Mouse (Mus musculus) hematopoietic stem cell, adult 5-6 weeks (primary cell): ENCODE results near the gene B4galnt2. TPM values are rescaled to one million over a fixed set of nuclear protein-coding genes. Genes with fewer than 3 reads are reported as not detected.

Source experiments
- ATAC-seq, 2 experiments: fragments of 125-278 bp in 1 of 2; replicated peaks in 1 of 2; 2 replicates each; pipeline ENCODE4 v1.8.0; 2016 to 2017; ENCODE audit warnings: inconsistent platforms in 2 of 2, mild to moderate bottlenecking in 2 of 2, moderate number of reproducible peaks in 2 of 2, low read depth in 1 of 2, moderate TSS enrichment in 1 of 2; ENCODE audit not compliant: low FRiP score in 2 of 2, poor library complexity in 2 of 2, severe bottlenecking in 2 of 2, insufficient read depth in 1 of 2, low TSS enrichment in 1 of 2
- total RNA-seq: library from RNA; stranded (forward); fragments of 172-1452, 232-1000 nt; gene quantifications from 2 replicates; pipeline ENCODE4 v1.2.3, GENCODE M21; 2017

The B4galnt2 gene
- total RNA-seq, 1 experiment from 2014 or later = 1.3 TPM

DNA sequence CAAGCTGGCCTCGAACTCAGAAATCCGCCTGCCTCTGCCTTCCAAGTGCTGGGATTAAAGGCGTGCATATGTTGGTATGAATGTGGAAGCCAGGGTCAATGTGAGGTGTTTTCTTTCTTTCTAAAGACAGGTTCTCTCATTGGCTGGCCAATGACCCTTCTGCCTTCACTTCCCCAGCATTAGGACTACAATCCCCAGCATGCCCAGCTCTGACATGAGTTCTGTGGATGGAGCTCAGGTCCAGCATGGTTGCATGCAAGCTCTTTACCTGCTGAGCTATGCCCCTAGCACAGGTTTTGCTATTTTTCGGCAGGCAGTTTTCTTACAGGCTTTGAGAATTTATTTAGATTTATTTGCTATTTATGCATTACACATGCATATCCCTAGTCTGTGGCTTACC lies 57.4 kb downstream of the B4galnt2 start:
- no peak for ATAC-seq

- 0 out of 4 replicates have a peak, but pooled peaks of 1 of the 2 experiments have one; percentile 29 for ATAC-seq
These were observed 61.0 kb downstream of the B4galnt2 start for GRCm38 (mm10) chr11:95853684-95854083.

- ATAC-seq = no peak
These were observed 63.8 kb downstream of the B4galnt2 start for GRCm38 (mm10) chr11:95850898-95851297.

- ATAC-seq = no peak
These were observed 69.8 kb downstream of the B4galnt2 start for GRCm38 (mm10) chr11:95844935-95845334.

DNA sequence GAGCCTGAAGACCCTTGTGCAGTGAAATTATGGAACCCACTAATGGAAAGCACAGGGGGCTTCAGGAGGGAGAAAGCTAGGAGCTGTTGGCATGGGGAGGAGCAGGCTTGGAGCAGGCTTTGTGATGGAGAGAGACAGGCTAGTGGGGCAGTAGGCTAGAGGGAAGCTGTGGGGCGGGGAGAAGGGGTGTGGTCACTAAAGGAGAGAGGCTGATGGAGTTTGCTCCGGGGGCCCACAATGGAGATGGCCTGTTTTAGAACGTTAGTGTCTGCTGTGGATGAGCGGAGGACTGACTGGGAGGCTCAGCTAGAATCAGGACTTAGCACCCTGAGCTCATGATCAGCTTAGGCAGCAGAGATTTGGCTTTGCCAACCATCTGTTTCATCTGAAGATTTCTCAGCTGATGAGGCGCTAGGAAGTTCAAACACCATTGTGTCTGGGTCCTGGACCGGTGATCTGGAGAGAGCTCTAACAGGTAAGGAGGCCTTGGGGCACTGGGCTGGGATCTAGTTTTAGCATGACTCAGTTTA lies 71.2 kb downstream of the B4galnt2 start:
- ATAC-seq = no peak

DNA sequence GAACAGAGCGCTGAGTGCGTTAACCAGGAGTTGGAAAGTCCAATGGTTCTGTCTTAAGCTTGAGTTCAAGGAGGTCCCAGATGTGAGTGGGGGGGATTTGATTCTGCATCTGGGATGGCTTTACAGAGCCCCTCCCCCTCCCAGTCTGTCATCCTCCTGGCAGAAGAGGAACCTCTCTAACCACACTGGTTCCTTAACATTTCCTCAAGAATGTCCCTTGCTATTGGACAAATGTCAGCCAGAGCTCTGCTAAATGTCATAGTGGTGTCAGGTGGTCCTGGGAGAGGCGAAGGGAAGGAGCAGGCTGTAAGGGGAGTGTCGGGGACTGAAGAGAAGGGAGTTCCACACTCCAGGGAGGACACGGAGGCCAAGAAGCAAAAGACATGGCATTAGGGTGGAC lies 71.7 kb downstream of the B4galnt2 start:
- peak; percentile 18 to 33 for ATAC-seq

DNA sequence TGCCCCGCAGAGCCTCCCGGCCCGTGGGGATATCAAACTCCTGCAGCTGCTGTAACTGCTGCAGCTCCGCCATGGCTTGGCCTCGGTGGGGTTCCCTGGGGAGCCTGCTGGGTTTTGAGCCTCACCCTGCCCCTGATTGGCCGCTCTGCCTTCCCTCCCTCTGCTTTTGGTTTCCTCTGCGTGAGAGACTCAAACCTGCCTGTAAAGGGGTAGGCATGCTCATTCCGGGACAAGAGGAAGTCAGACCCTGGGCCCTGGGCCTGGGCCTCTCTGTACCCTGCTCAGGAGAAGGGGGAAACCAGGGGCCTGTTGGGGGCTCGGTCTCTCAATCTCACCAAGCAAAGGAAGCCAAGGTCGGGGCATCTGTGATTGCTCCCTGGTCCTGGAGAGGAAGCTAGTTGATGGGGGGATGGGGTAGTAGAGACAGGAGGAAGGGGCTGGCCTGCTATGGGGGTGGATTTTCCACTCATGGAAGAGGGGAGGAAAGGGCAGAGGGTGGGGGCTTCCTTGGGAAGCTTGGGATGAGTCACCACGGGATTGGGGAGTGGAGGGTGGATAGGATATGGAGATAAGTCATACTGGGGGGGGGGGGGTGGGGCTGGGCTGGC lies 72.5 kb downstream of the B4galnt2 start, which contains the start of gene Abi3:
TSS of gene Abi3 (minus strand) at position 403 of the 608 bp plus-strand sequence.
- ATAC-seq = peak; percentile 47 to 73

DNA sequence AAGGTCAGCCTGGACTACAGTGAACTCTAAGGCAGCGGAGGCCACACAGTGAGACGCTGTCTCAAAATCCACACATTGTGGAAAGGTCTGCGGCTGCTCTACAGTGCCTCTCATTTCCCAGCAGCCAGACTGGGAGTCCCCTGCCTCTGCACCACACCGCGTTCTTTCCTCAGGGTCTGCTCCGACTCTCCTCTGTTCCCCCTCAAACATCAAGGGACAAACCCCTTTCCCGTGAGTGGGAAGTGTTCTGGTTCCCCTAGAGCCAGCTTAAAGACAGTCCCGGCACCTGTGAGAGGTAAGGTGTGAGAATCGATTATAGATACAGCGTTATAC lies 73.2 kb downstream of the B4galnt2 start:
- no peak for ATAC-seq

- no peak for ATAC-seq
These were observed 73.8 kb downstream of the B4galnt2 start for GRCm38 (mm10) chr11:95840694-95841497.

DNA sequence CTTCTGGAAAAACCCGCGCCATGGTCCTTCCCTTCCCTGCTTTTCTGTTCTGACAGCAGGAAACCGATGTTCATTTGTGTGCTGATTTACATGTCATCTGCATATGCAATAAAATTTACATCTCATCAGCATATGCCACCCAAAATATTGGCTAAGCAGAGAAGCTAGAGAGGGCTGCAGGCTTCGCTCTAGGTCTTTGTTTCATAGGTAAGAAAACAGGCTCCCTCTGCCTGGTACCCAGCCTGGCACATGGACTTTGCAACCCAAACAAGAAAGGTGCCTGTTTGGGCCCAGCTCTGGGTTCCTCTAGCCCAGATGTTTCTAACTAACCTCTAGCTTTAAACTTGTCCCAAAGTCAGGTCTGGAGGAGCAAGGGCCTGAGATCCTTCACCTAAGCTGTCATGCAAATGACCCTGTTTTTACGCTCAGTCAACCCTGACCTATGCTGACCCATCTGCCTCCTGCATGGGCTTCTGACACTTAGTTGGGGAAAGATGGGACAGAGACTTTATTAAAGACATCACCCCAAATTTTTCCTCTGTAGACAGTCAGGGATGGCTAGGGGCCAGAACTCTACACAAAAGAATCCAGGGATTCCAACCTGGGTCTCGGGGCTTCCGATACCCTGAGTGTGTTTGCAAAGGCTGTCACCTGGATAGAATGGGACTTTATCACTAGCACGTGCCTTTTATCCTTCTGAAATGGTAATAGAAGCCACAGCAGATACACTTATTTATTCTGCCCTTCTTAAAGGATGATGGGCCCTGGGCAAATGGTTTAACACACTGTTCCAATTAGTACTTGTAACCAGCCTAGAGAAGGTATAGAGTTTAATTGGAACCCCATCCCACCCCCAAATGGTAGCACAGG lies 75.5 kb downstream of the B4galnt2 start:
- ATAC-seq = no peak

DNA sequence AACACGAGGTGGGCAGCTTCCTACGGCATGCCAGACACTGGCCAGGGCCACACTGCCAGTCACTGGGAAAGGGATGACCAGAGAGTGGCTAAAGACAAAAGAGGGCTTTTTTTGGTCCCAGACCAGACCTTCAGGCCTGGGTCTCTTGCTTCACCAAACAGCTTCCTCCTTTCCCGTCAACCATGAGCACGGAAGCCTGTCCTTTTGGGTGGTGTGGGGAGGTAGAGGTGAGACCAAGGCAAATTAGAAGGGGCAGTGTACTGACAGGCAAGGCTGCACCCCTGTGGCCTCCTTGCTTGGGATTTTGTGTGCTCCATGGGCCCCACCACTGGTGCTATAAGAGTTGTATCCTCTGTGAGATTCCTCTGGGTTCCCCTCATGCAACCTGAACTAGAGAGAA lies 76.1 kb downstream of the B4galnt2 start:
- no peak for ATAC-seq

DNA sequence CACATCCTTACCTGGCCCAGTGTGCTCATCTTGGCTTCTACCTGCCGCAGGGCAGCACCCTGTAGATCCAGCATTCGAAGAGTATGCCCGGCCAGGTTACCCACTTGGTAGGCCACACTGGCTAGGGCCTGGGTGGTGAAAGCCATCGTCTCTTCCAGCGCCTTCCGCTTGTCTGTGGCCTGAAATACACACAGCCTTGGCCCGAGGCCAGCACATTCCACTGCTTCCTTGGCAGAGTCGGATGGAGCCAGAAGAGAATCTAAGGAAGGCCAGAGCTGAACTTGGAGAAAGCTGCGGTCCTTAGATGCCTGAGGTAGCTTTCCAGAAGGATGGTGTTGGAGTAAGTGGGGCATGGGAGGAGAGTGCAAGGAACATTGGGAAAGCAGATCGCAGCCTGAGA lies 77.6 kb downstream of the B4galnt2 start, which contains the start of gene Gngt2:
TSS of gene Gngt2 (plus strand) at position 158 of the 400 bp plus-strand sequence.
- no peak for ATAC-seq

DNA sequence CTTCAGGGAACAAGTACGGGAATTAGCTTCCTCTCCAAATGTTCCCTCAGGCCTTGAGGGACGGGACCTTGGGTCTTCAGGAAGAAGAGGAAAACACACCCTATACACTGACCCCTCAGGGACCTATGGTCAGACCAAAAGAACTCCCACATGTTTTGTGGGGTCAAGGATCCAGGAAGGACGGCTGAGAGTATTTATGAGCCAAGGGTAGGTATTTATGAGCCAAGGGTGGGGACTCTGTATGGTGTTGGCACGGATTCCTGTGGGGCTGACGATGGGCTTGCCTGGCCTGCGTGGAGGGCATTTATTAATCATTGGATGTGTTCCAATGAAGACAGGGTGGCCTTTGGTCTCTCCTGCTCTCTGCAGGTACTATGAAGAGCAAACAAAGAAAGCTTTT lies 78.3 kb downstream of the B4galnt2 start:
- no peak for ATAC-seq

DNA sequence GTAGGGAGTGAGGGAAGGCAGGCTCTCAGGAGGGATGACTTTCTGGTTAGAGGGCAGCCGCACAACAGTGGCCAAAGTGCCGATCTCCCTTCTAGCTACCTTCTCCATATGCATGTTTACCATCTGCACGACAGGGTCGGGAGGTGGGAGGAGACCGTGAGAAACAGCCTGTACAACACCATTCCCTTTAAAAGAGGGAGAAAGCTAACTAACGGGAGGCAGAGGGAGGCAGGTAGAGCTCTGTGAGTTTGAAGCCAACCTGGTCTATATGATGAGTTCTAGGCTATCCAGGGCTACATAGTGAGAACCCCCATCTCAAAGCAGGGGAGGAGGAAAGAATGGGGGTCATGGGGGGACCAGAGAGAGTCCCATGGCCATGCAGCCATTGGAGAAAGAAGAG lies 78.9 kb downstream of the B4galnt2 start:
- ATAC-seq = no peak

DNA sequence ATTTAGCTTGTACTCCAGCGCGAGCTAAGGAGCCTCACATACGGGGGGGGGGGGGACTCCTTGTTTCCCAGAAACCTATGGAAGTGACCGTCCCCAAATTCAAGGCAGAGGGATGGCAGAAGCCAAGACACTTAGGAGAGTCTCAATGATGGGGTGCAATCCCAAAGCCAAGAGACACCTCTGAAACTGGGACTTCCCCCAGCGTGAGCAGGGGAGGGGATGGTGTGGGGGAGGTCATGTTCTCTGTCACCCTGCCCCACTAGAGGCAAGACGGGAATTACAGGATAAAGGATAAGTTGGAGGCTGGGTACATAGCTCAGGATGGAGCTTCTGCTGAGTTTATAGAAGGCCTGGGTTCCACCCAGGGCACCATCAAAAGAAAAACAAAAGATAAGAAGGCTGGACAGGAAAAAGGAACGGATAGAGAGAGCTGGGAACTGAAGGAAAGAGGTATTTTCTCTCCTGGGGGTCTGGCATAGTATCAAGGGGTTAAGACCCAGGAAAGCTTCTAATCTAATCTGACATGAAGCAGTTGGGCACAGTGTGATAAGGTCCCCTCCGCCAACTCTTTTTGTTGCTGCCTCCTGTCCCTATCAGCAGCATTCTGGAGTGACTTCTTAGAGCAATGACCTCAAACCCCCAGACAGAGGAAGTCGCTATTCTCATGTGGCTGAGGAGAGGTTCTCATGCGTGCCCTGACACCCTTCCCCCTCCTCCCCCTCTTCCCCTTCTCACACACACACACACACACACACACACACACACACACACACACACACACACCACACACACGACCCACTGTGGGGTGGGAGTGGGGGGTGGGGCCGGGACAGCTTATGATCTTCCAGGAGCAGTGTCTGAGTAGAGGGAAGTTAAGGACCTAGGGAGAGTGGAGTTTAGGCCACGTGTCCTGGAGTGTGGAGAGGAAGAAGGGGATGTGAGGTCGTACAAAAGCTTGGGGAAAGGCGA lies 79.7 kb downstream of the B4galnt2 start:
- peak; percentile 28 to 34; a peak in 3 of 4 replicates for ATAC-seq

DNA sequence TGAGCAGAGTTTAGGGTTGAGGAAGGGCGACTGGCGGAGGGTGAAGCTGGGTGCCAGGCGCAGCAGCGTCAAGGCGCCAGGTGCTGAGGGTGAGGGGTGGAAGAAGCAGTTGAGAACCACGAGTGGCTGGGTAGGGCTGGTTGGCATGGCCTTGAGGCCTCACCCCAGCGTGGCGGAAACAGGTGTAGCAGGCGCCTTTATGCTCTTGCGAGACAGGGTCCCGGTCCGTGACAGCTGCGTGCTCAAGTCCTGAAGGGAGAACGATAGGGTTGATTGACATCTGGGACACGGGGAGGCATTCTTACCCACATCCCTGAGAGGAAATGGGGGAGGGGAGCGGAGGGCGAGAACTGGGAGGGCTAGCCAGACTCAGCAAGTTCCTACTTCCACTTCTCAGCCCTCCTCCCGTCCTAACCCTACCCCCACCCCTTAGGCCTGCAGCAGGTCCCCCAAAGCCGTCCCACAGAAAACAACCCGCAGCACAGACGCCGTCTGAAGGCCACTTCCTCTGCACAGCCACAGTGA lies 80.5 kb downstream of the B4galnt2 start:
- ATAC-seq = peak; percentile 76 to 82
